Mouse (Mus musculus) ES-Bruce4 (cell line): ENCODE data around the gene Ctnna3. TPM values are rescaled to one million over a fixed set of nuclear protein-coding genes. Genes with fewer than 3 reads are reported as not detected.

ENCODE experiments used
- H3K27ac ChIP-seq: 2 replicates; pipeline ENCODE4 v1.5.1; 2012; ENCODE audit warnings: low read length, inconsistent platforms; ENCODE audit not compliant: insufficient read depth
- H3K27me3 ChIP-seq: 2 replicates; pipeline ENCODE4 v1.6.1; 2012; ENCODE audit warnings: mild to moderate bottlenecking, low read length, inconsistent platforms; ENCODE audit not compliant: control insufficient read depth, poor library complexity, insufficient read depth, severe bottlenecking
- H3K36me3 ChIP-seq: 2 replicates; pipeline ENCODE4 v1.6.1; 2012; ENCODE audit warnings: inconsistent platforms, mild to moderate bottlenecking, low read length, moderate library complexity; ENCODE audit not compliant: control insufficient read depth, poor library complexity, insufficient read depth, severe bottlenecking
- H3K4me1 ChIP-seq: one replicate; pipeline ENCODE4 v1.8.1; 2011; ENCODE audit warnings: low read length; ENCODE audit not compliant: control insufficient read depth, insufficient read depth
- H3K4me3 ChIP-seq: 2 replicates; pipeline ENCODE4 v1.5.1; 2011; ENCODE audit warnings: low read depth, mild to moderate bottlenecking, low read length
- H3K9ac ChIP-seq: 2 replicates; pipeline ENCODE4 v1.6.1; 2012; ENCODE audit warnings: low read depth, mild to moderate bottlenecking, inconsistent platforms; ENCODE audit not compliant: poor library complexity, severe bottlenecking
- H3K9me3 ChIP-seq: replicated peaks from 2 replicates; pipeline ENCODE4 v1.6.1; 2012; ENCODE audit warnings: mild to moderate bottlenecking, low read length, inconsistent platforms; ENCODE audit not compliant: control insufficient read depth, poor library complexity, insufficient read depth, severe bottlenecking
- CTCF ChIP-seq: IDR thresholded peaks from one replicate; pipeline ENCODE4 v1.8.1; 2011; ENCODE audit warnings: low read depth, low read length
- EP300 ChIP-seq: IDR thresholded peaks from 2 replicates; pipeline ENCODE4 v1.6.1; 2011; ENCODE audit warnings: low read depth, low read length; ENCODE audit not compliant: insufficient read depth
- POLR2A ChIP-seq: IDR thresholded peaks from one replicate; pipeline ENCODE4 v1.8.1; 2011; ENCODE audit warnings: low read length; ENCODE audit not compliant: insufficient read depth
- polyA plus RNA-seq: library from polyadenylated mRNA; stranded (reverse); fragments of >200 nt; gene quantifications from 2 replicates; pipeline ENCODE4 v1.2.4, GENCODE M21; 2011; ENCODE audit warnings: low read depth; ENCODE audit not compliant: missing spikeins, insufficient read depth, insufficient read length

Gene Ctnna3
- polyA plus RNA-seq, 1 experiment = not detected

DNA sequence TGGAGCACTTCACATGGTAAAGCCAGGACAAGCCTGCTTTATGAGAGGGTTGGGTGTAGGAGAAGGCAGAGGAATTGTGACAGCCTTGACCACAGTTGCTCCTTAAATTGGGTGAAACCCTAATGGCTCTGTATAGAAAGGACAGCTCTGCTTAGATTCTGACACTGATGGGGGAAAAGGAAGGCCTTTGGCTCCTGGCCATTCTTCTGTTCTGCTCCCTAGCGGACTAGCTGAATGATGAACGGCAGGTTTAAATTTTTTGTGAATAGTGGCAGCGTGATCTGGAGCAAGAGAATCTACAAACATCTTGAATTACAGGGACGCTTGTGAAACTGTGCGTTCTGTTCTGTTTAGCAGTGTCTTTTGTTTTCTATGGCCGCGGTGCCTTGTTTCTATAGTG is 705.6 kb downstream of the Ctnna3 start:
- Histone ChIP-seq H3K27ac (no peak overlapping the region), H3K4me1 (no peaks in the 10 kb centered on the region), H3K9ac (no peak overlapping the region), H3K4me3 (no peak overlapping the region), H3K27me3 (no peaks in the 10 kb centered on the region), H3K9me3 (no peaks in the 10 kb centered on the region; the same call in 1 of the 2 replicates), H3K36me3 (no peaks in the 10 kb centered on the region)
- TF ChIP-seq CTCF = no peak
- no peak for TF ChIP-seq POLR2A
- TF ChIP-seq EP300 = no peak

DNA sequence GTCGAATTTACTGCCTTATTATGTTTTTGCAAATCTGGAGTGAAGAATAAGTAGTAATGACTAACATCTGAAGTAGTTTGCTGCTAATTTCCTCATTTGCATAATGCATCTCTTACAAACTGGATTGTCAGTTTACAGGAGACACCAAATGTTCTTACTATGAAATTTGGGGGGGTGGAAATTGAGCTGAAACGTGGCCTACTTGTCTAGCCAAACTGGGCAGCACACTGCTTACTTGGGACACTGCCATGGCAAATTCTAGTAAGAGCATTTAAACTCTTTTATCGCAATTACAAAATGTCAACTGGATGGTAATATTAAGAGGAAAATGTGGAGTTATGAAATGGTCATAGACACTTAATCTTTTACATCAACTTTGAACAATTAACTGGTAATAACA is 716.6 kb downstream of the Ctnna3 start:
- Histone ChIP-seq H3K4me1 (no peaks in the 10 kb centered on the region), H3K36me3 (no peaks in the 10 kb centered on the region), H3K9me3 (no peaks in the 10 kb centered on the region), H3K4me3 (no peak overlapping the region), H3K27ac (no peak overlapping the region), H3K27me3 (no peaks in the 10 kb centered on the region), H3K9ac (no peak overlapping the region)
- TF ChIP-seq CTCF (no peak), EP300 (no peak), POLR2A (no peak)

DNA sequence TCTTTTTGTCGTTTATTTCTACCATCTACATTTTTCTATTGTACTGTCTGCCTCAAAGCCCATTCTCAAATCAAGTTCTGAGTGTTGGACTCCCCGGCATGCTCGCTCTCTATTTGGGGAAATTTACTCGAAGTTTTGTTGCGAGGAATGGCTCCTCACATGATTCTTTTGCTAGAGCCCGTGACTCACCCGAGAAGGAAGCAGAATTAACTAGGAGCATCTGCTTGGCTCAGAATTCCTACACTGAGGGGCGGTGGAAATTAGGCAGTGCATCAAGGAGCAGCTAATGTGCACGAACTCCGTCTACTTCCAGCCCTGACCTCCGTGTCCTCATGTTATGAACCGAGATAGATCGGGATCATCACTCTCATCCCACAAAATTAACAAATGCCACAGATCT is 751.8 kb downstream of the Ctnna3 start:
- Histone ChIP-seq H3K4me1 (no peaks in the 10 kb centered on the region), H3K9me3 (no peaks in the 10 kb centered on the region), H3K36me3 (no peaks in the 10 kb centered on the region), H3K27me3 (no peaks in the 10 kb centered on the region; the same call in 1 of the 2 replicates), H3K9ac (no peak overlapping the region), H3K4me3 (no peak overlapping the region), H3K27ac (no peak overlapping the region)
- TF ChIP-seq CTCF (no peak), EP300 (no peak), POLR2A (no peak)

GRCm38 (mm10) chr10:64182731-64183130 is 752.8 kb downstream of the Ctnna3 start:
- no peak for TF ChIP-seq EP300
- TF ChIP-seq POLR2A = no peak
- TF ChIP-seq CTCF = no peak
- no peak overlapping the region for H3K27ac ChIP-seq
- H3K9me3 ChIP-seq = no peaks in the 10 kb centered on the region
- no peak overlapping the region for H3K4me3 ChIP-seq
- H3K9ac ChIP-seq = no peak overlapping the region
- no peaks in the 10 kb centered on the region for H3K36me3 ChIP-seq
- H3K4me1 ChIP-seq = no peaks in the 10 kb centered on the region
- H3K27me3 ChIP-seq = no peaks in the 10 kb centered on the region; the same call in 1 of the 2 replicates

GRCm38 (mm10) chr10:64188046-64188445 is 758.1 kb downstream of the Ctnna3 start:
- no peaks in the 10 kb centered on the region; the same call in 1 of the 2 replicates for H3K27me3 ChIP-seq
- H3K36me3 ChIP-seq = no peaks in the 10 kb centered on the region
- 0 out of 2 replicates have a peak, but pooled peaks cover 2% of the 10 kb centered on the region for H3K9me3 ChIP-seq
- no peak for TF ChIP-seq POLR2A
- TF ChIP-seq EP300 = no peak
- TF ChIP-seq CTCF = no peak
- H3K4me3 ChIP-seq = no peak overlapping the region
- H3K27ac ChIP-seq = no peak overlapping the region
- H3K9ac ChIP-seq = no peak overlapping the region
- no peaks in the 10 kb centered on the region for H3K4me1 ChIP-seq

GRCm38 (mm10) chr10:64197584-64197983 is 767.7 kb downstream of the Ctnna3 start:
- Histone ChIP-seq H3K4me1 (no peaks in the 10 kb centered on the region), H3K4me3 (no peak overlapping the region), H3K27me3 (no peaks in the 10 kb centered on the region), H3K36me3 (no peaks in the 10 kb centered on the region), H3K9me3 (no peaks in the 10 kb centered on the region), H3K27ac (no peak overlapping the region), H3K9ac (no peak overlapping the region)
- TF ChIP-seq POLR2A (no peak), EP300 (no peak), CTCF (no peak)
